Mouse (Mus musculus) adrenal gland, postnatal 25 days (tissue): ENCODE results near the gene D030056L22Rik. TPM values are rescaled to one million over a fixed set of nuclear protein-coding genes. Genes with fewer than 3 reads are reported as not detected.

Experiments used
- DNase-seq: peaks from one replicate; pipeline ENCODE4 v3.0.0; 2021; ENCODE audit warnings: mixed read lengths
- total RNA-seq: library from RNA; stranded (reverse); gene quantifications from 2 replicates; pipeline ENCODE4 v1.2.3, GENCODE M21; 2021

D030056L22Rik gene
- total RNA-seq, 1 experiment from 2014 or later: 13.2 TPM

DNA sequence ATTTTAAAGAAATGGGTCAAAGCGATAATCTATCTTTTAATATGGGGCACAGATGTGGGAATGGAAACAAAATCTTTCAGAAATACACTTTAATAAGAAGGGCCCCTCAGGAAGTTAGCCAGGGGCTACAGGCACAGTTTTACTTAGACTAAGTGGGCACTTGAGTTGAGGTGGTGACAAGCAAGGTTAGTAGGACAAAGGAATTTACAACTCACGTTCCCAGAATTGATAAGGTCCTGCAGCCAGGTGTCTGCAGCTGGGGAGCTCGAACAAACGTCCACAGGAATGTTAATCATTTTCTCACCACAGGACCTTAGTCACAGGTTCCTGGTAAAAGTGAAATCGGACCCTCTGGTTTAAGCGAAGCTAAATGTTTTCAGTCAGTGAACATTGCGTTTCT is 18.1 kb downstream of the D030056L22Rik start:
- no peak for DNase-seq

DNA sequence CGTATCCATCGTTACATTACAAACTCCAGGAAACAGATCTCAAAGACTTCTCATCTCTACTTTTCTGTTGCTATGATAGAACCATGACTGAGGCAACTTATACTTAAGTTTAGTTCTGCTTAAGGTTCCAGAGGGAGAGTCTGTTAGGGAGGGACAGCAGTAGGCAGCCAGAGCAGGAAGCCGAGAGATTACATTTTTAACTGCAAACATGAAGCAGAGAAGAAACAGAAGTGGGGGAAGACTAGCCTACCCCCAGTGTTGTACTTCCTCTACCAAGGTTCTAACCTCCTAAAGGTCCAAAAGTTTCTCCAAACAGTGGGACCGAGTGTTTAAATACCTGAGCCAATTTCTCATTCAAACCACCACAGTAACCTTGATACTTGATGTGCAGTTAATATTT is 22.9 kb downstream of the D030056L22Rik start:
- DNase-seq: no peak

GRCm38 (mm10) chr19:18739146-18739545 is 26.2 kb downstream of the D030056L22Rik start:
- no peak for DNase-seq

DNA sequence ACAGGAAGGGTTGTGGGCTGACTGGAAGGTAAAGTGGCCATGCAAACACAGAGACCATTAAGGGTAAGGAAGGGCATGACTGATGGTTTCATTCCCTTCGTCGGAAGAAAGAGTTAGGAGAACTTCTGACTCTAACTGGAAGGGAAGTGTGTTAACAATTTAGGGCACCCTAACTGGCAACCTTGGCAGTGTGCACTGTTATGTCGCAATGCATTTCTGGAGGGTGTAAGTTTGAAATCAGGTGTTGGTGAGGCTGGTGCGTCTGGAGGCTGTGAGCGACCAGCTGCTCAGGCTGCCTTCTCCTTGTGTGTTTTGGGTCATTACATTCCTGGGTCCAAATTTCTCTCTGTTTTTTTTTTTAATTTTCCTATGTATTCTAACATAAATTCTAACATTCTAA is 31.0 kb downstream of the D030056L22Rik start:
- DNase-seq: no peak

DNA sequence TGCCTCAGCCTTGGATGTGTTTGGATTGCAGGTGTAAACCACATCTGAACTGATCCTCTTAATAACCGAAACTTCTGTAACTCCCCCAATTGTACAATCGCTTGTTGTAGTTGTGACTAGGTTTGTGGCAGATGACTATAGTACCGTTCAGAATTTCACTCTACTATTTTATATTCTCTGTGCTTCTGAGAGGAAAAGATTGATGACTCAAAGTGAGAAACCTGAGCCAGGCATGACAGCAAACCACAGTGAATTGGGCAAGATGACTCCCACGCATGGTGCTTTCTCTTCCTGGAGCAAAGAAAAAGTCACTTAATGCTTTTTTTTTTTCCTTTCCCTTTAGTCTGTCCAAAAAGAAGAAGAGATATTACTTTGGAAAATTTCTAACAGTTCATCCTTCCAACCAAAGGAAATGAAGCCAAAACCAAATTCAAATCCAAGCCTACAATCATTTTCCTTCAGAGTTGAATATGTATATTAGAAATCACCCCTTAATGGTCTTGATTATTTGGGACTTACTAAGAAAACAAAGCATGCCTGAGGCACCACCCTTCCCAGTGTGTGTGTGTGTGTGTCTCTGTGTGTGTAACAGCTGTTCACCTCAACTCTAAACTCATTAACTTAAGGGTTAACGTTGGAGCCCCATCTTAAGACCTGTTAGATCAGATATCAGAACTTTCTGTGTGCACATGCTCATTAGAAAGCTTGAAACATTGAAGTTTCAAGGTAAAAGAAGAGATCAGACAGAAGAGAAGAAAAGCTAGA is 33.8 kb downstream of the D030056L22Rik start:
- DNase-seq: no peak

GRCm38 (mm10) chr19:18747379-18747778 is 34.4 kb downstream of the D030056L22Rik start:
- DNase-seq: no peak

- DNase-seq: peak; percentile 6
These were observed 36.8 kb downstream of the D030056L22Rik start, which contains the start of gene Trpm6 for GRCm38 (mm10) chr19:18749598-18750339. TSS of gene Trpm6 (plus strand) at chr19:18749983.

DNA sequence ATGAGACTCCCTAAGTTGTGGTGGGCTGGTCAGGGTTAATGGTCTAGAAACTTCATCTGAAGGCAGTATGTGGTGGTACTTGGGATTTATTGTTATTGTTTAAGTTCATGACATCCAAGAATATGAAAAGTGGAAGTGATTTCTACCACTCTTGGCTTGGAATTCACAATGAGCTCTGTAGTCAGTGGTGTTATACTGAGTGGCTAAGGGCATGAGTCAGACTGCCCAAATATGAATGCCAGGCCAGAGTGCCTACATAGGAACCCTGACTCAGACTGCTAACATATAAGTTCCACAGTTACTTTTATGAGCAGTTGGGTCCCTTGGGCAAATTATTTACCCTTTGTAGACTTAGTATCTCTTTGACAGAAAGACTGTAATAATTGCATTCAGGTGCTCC is 44.2 kb downstream of the D030056L22Rik start:
- no peak for DNase-seq

DNA sequence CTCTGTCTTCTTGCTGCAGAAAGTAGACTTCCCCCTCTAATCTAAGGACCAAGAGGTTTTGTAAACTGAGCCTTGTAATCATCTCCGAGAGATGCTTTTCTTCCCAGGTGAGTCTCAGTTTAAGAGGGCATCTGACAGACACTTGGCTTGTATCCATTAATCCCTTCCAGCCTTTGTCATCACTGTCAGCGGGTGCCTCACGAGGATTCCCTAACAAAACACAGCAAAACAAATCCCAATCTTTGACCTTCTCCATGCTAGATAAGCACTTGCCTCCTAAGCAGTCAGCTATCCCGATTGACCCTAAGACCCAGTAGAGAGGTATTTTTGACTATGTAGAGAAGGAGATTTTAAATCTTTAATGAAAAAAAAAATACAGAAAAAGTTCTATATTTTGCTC is 44.7 kb downstream of the D030056L22Rik start:
- no peak for DNase-seq

DNA sequence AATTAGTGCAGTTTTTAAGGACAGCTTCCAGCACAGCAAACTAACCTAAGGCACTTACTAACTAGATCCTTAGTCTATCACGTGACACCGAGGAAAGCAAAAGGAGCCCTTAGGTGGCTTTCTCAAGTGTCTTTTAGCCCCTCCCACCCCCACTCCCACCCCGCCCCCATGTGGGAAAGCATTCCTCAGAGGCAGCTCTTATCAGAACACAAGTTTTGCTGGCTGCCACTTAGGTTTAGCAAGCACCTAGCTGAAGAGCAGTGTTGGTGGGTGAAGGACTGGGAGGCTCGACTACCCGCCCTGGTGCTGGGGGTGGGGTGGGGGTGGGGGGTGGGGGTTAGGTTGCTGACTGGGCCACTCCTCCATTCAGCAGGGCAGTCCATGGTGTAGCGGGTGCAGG is 45.3 kb downstream of the D030056L22Rik start:
- DNase-seq: no peak

- DNase-seq: no peak
These were observed 45.9 kb downstream of the D030056L22Rik start for GRCm38 (mm10) chr19:18758916-18759315.

GRCm38 (mm10) chr19:18766399-18766798 is 53.4 kb downstream of the D030056L22Rik start:
- no peak for DNase-seq

Other genes with a start within 250 kb of the D030056L22Rik start
- 114 and 125 TPM in 2 replicates for gene Ostf1, start 81.4 kb upstream of the D030056L22Rik start, total RNA-seq
- gene Nmrk1, start 81.2 kb upstream of the D030056L22Rik start, total RNA-seq: 11.8 and 12.5 TPM in 2 replicates
- 23.9 and 28.6 TPM in 2 replicates for gene Carnmt1, start 42.4 kb upstream of the D030056L22Rik start, total RNA-seq
- not detected in 2 replicates for gene Trpm6, start 36.8 kb downstream of the D030056L22Rik start, total RNA-seq